Mouse (Mus musculus) embryo, embryonic 10.5 days (tissue): ENCODE data around the gene Cdc16.

Experiments used
- DNase-seq: peaks from one replicate; pipeline ENCODE4 v3.0.0-alpha.2; 2015; ENCODE audit warnings: low spot score

Gene Cdc16

DNA sequence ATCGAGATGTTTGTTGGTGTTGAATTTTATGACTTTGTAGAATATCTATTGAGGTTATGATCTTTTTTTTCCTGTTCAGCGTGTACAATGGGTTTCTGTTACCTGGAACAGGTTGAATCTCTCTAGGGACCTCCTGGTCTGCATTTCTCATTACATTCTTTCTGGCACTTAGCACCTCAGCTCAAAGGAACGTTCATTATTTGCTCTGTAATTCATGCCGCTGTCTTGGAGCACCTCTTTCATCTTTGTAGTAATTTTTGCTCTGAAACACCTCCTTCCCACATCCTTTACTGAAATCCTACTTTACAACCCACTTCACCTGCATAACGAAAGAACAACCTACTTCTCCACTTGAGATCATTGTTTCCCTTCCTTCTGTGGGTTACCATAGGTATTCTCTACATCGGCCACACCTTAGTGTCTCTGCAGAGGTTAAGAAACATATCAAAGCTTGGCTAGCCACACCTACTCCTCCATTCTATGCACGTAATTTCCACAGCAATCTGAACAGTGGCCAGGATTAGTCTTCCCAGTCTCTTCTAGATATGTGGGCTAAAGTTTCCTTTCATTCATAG is 71.2 kb downstream of the Cdc16 start:
- no peak for DNase-seq
